Mouse (Mus musculus) cerebellum, adult 2 months (tissue): Measurements from ENCODE around the gene Tmem208.

ENCODE experiments used
- CTCF ChIP-seq: fragments of 200-500 bp; IDR thresholded peaks from 2 replicates; pipeline ENCODE4 v1.5.1; 2011; ENCODE audit warnings: low read depth, mild to moderate bottlenecking, control low read depth, low read length, moderate library complexity, borderline replicate concordance; ENCODE audit not compliant: insufficient read depth
- POLR2A ChIP-seq: fragments of 200-500 bp; IDR thresholded peaks from 2 replicates; pipeline ENCODE4 v1.6.1; 2011; ENCODE audit warnings: low read length, control low read depth, borderline replicate concordance; ENCODE audit not compliant: insufficient read depth

- no peak for TF ChIP-seq POLR2A
- no peak for TF ChIP-seq CTCF
These were observed 31.4 kb upstream of the Tmem208 start for GRCm38 (mm10) chr8:105294776-105295175.
